Mouse (Mus musculus) megakaryocyte, embryonic 14.5 days (primary cell): ENCODE results near the gene Rasgef1b. TPM values are rescaled to one million over a fixed set of nuclear protein-coding genes. Genes with fewer than 3 reads are reported as not detected.

Experiments used
- H3K27me3 ChIP-seq: replicated peaks from 2 replicates; pipeline ENCODE3; 2012; ENCODE audit warnings: inconsistent platforms
- H3K36me3 ChIP-seq: replicated peaks from 2 replicates; pipeline ENCODE3; 2012; ENCODE audit warnings: low read length, inconsistent platforms, mixed read lengths
- H3K4me1 ChIP-seq: 2 replicates; pipeline ENCODE4 v1.6.1; 2012; ENCODE audit warnings: inconsistent platforms
- H3K4me3 ChIP-seq: replicated peaks from 2 replicates; pipeline ENCODE3; 2012; ENCODE audit warnings: moderate library complexity, mild to moderate bottlenecking, inconsistent platforms
- H3K9me3 ChIP-seq: 2 replicates; pipeline ENCODE4 v1.6.1; 2012; ENCODE audit warnings: inconsistent platforms
- FLI1 ChIP-seq: IDR thresholded peaks from 2 replicates; pipeline ENCODE4 v1.6.1; 2012; ENCODE audit warnings: low read length, inconsistent platforms, mixed read lengths
- GATA1 ChIP-seq: IDR thresholded peaks from 3 replicates; pipeline ENCODE4 v1.6.1; 2012; ENCODE audit warnings: mixed read lengths, low read length, inconsistent platforms, borderline replicate concordance
- polyA plus RNA-seq: library from polyadenylated mRNA; stranded (reverse); fragments of >175 nt; gene quantifications from 2 replicates; pipeline ENCODE4 v1.2.3, GENCODE M21; 2012; ENCODE audit warnings: low replicate concordance; ENCODE audit not compliant: insufficient read depth

Gene Rasgef1b
- polyA plus RNA-seq, 1 experiment, result 2.9 TPM

DNA sequence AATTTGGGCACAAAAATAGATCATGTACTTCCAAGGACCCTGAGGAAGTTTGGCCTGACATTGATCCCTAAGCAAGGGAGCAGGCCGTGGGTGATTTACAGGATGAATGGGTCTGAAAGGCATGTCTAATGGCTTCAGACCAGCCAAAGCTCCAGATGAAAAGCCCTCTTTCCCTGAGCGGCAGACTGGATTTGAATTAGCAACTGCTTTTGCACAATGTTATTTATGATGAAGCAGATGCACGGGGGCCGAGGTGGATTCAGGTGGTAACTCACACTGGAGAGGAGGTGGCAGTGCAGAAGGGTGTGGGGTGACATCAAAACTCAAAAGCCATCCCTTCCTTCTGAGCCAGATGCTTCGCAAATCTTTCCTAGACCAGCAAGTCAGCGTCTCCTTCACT is 481.9 kb downstream of the Rasgef1b start:
- Histone ChIP-seq H3K9me3 (no peaks in the 10 kb centered on the region), H3K27me3 (no peaks in the 10 kb centered on the region), H3K4me3 (no peak overlapping the region), H3K4me1 (peaks cover 79% of the 10 kb centered on the region), H3K36me3 (peaks cover 50% of the 10 kb centered on the region)
- no peak for TF ChIP-seq GATA1

- H3K9me3 ChIP-seq, result no peaks in the 10 kb centered on the region
- peaks cover 90% of the 10 kb centered on the region for H3K36me3 ChIP-seq
- peaks cover 42% of the 10 kb centered on the region for H3K4me1 ChIP-seq
- no peaks in the 10 kb centered on the region for H3K27me3 ChIP-seq
- H3K4me3 ChIP-seq, result no peak overlapping the region
- no peak for TF ChIP-seq GATA1
- no peak for TF ChIP-seq FLI1
These were observed 486.7 kb downstream of the Rasgef1b start for GRCm38 (mm10) chr5:99241988-99242740.

GRCm38 (mm10) chr5:99240501-99240900 is 488.4 kb downstream of the Rasgef1b start:
- peaks cover 27% of the 10 kb centered on the region for H3K4me1 ChIP-seq
- H3K9me3 ChIP-seq, result no peaks in the 10 kb centered on the region
- no peak overlapping the region for H3K4me3 ChIP-seq
- H3K27me3 ChIP-seq, result no peaks in the 10 kb centered on the region
- no peak for TF ChIP-seq GATA1
- no peak for TF ChIP-seq FLI1
- H3K36me3 ChIP-seq, result peaks cover 94% of the 10 kb centered on the region

GRCm38 (mm10) chr5:99239677-99240076 is 489.2 kb downstream of the Rasgef1b start:
- no peak overlapping the region for H3K4me3 ChIP-seq
- H3K27me3 ChIP-seq, result no peaks in the 10 kb centered on the region
- H3K4me1 ChIP-seq, result peaks cover 24% of the 10 kb centered on the region
- H3K9me3 ChIP-seq, result no peaks in the 10 kb centered on the region
- TF ChIP-seq GATA1 (no peak), FLI1 (no peak)
- peaks cover 96% of the 10 kb centered on the region for H3K36me3 ChIP-seq

DNA sequence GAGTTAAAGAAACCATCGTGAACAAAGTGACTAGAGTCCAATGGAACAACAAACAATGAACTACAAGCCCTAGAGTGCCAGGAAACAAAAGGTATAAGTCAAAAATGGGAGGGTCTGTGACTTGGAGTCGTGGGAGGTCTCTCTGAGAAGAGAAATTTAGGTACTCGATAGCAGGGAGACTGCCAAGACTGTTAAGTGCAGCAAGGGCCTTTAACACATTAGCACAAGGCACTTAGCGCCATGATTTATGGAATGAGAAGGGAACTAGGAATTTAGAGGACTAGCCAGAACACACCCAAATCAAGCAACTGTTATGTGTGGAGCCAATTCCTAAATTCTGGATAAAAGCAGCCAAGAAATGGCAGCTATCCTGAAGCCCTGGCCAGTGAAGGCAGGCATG is 490.7 kb downstream of the Rasgef1b start:
- H3K4me3 ChIP-seq, result no peak overlapping the region
- TF ChIP-seq FLI1, result no peak
- no peak for TF ChIP-seq GATA1
- peaks cover 99% of the 10 kb centered on the region for H3K36me3 ChIP-seq
- H3K9me3 ChIP-seq, result no peaks in the 10 kb centered on the region
- no peaks in the 10 kb centered on the region for H3K27me3 ChIP-seq
- H3K4me1 ChIP-seq, result peaks cover 14% of the 10 kb centered on the region

DNA sequence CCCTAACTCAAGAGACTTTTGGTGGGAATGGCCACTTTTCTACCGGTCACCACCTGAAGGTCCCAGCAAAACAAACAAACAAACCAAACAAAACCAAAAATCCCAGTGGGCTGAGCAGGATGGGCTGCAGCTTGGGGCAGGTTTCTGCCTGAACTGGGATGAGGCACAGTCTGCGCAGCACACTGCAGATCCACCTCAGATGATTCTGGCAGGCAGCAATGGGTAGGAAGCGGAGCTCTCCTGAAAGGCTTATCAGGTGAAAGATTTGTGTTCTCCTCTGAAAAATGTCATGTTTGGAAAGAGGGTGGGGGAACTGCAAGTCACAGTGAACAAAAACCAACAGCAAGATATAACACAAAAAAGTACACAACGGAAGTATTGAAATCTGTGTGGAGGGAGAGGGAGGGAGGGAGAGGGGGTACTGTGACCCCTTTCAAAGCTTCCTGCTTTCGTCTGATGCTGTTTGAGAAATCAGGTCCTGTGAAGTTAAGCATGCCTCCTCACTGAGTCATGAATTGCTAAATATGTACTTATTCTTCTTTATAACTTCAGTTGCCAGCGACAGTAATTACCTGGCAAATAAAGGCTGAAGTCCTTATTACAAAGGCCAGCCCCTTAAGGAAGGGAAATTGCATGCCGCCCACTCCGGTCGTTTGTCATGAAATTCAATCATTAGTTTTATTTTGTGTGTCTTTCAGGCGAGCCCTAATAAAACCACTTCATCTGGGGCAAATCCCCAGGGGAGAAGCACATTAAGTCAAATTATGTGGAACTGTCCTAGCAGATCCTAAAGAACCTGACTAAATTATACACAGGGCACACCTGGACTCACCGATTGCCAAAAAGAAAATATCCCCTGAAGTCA is 491.7 kb downstream of the Rasgef1b start:
- TF ChIP-seq FLI1 (no peak), GATA1 (no peak)
- peaks cover 99% of the 10 kb centered on the region for H3K36me3 ChIP-seq
- no peaks in the 10 kb centered on the region for H3K9me3 ChIP-seq
- H3K4me3 ChIP-seq, result no peak overlapping the region
- H3K4me1 ChIP-seq, result peaks cover 4% of the 10 kb centered on the region; the same call in 1 of the 2 replicates
- H3K27me3 ChIP-seq, result no peaks in the 10 kb centered on the region

GRCm38 (mm10) chr5:99236431-99236830 is 492.4 kb downstream of the Rasgef1b start:
- H3K4me3 ChIP-seq, result no peak overlapping the region
- H3K27me3 ChIP-seq, result no peaks in the 10 kb centered on the region
- H3K36me3 ChIP-seq, result peaks cover 99% of the 10 kb centered on the region
- H3K9me3 ChIP-seq, result no peaks in the 10 kb centered on the region
- no peak for TF ChIP-seq FLI1
- TF ChIP-seq GATA1, result no peak
- no peaks in the 10 kb centered on the region for H3K4me1 ChIP-seq

GRCm38 (mm10) chr5:99234275-99234674 is 494.6 kb downstream of the Rasgef1b start:
- H3K9me3 ChIP-seq, result no peaks in the 10 kb centered on the region
- H3K4me3 ChIP-seq, result no peak overlapping the region
- peaks cover 99% of the 10 kb centered on the region for H3K36me3 ChIP-seq
- H3K27me3 ChIP-seq, result no peaks in the 10 kb centered on the region
- no peaks in the 10 kb centered on the region for H3K4me1 ChIP-seq
- TF ChIP-seq GATA1, result no peak
- no peak for TF ChIP-seq FLI1

- H3K36me3 ChIP-seq, result peaks cover 99% of the 10 kb centered on the region
- H3K27me3 ChIP-seq, result no peaks in the 10 kb centered on the region
- H3K9me3 ChIP-seq, result no peaks in the 10 kb centered on the region
- H3K4me3 ChIP-seq, result no peak overlapping the region
- no peaks in the 10 kb centered on the region for H3K4me1 ChIP-seq
- no peak for TF ChIP-seq FLI1
- no peak for TF ChIP-seq GATA1
These were observed 495.7 kb downstream of the Rasgef1b start for GRCm38 (mm10) chr5:99233176-99233575.

DNA sequence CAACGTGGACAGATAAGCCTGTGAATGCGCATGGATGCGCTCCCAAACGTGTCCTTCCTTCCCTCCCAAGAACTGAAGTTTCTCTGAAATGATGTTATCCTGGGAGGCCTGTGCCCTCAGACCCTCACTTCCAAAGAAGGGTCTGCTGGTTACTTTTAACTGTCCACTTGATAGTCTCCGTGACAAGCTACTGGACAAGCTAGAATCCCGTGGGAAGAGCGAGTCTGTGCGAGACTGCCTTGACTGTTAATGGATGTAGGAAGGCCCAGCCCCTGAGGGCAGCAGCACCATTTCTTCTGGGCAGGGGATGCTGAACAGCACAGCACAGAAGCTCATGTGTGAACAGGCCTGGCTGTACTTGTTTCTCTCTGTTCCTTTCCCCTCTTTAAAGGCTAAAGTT is 496.5 kb downstream of the Rasgef1b start:
- Histone ChIP-seq H3K27me3 (no peaks in the 10 kb centered on the region), H3K4me1 (no peaks in the 10 kb centered on the region), H3K4me3 (no peak overlapping the region), H3K9me3 (no peaks in the 10 kb centered on the region), H3K36me3 (peaks cover 99% of the 10 kb centered on the region)
- TF ChIP-seq GATA1 (no peak), FLI1 (no peak)
